33 mouse cellular contexts compared by ENCODE assay signal in the genomic region with DNA sequence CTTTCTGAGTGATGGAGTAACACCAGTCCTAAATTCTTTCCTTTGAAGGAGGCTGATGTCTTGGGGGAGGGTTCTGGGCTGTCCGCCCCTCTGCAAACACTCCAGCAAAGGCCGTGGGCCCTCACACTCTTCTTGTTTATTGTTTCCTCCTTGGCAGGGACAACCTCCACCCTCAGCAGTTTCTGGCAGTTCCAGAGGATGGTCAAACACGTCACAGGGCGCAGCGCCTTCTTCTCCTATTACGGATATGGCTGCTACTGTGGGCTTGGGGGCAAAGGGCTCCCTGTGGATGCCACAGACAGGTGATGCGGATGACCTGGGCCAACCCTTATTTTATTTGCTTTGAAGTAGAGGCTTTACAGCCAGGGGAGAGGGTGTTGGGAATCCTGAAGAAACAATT. TPM values are rescaled to one million over a fixed set of nuclear protein-coding genes. Genes with fewer than 3 reads are reported as not detected.
DNase-seq lines count a peak whose midpoint lies in the region; ATAC-seq and TF ChIP-seq lines count a peak whose summit lies in the region.
"Had no signal": no experiment of that assay in that cellular context is flagged by ENCODE, and none has a peak within 500 bp of the region (broad histone marks: within the 10 kb centered on the region; RNA-seq: fewer than 3 reads in every experiment).

No protein-coding gene starts in this region.

- ATAC-seq in kidney, embryonic 16.5 days (ENCODE audit: low FRiP score, low TSS enrichment) = no peak
- peak; percentile 11; the same call in 1 of the 2 replicates for ATAC-seq in lung, postnatal 0 days
- ATAC-seq in forebrain, postnatal 0 days = no peak
- no peak for ATAC-seq in midbrain, embryonic 14.5 days (ENCODE audit: low FRiP score, low TSS enrichment)
- ATAC-seq: CD4-positive, CD25-positive, alpha-beta regulatory T cell, adult 4 months; forebrain, embryonic 15.5 days; intestine, postnatal 0 days; liver, embryonic 12.5 days; liver, postnatal 0 days; midbrain, embryonic 13.5 days had no signal

- peaks cover 24% of the 10 kb centered on the region for H3K4me1 ChIP-seq in kidney, embryonic 16.5 days (ENCODE audit: insufficient read depth, low read length)
- H3K4me1 ChIP-seq in lung, postnatal 0 days (ENCODE audit: insufficient read depth, low read depth, low read length) = peaks cover 7% of the 10 kb centered on the region; the same call in 1 of the 2 replicates
- H3K4me1 ChIP-seq in forebrain, postnatal 0 days (ENCODE audit: insufficient read depth) = 0 out of 2 replicates have a peak, but pooled peaks cover 3% of the 10 kb centered on the region
- H3K4me1 ChIP-seq in midbrain, embryonic 14.5 days (ENCODE audit: control insufficient read depth, insufficient read depth, low read length) = peaks cover 3% of the 10 kb centered on the region; the same call in 1 of the 2 replicates
- H3K4me1 ChIP-seq: liver, embryonic 12.5 days had no signal

- no peaks in the 10 kb centered on the region for H3K27me3 ChIP-seq in kidney, embryonic 16.5 days (ENCODE audit: insufficient read depth, low read length)
- H3K27me3 ChIP-seq in lung, postnatal 0 days (replicated peaks; ENCODE audit: insufficient read depth, low read length) = no peaks in the 10 kb centered on the region
- no peaks in the 10 kb centered on the region for H3K27me3 ChIP-seq in forebrain, postnatal 0 days (ENCODE audit: insufficient read depth, low read length)
- no peaks in the 10 kb centered on the region for H3K27me3 ChIP-seq in midbrain, embryonic 14.5 days (ENCODE audit: control insufficient read depth, insufficient read depth, low read length)
- H3K27me3 ChIP-seq: embryonic facial prominence, embryonic 13.5 days; forebrain, embryonic 15.5 days; midbrain, embryonic 13.5 days had no signal

- 48% methylated on average over 7 of the region's 7 CpGs for WGBS in kidney, embryonic 16.5 days
- 43% methylated on average over 7 of the region's 7 CpGs for WGBS in lung, postnatal 0 days
- 82% methylated on average over 7 of the region's 7 CpGs for WGBS in forebrain, postnatal 0 days
- WGBS in midbrain, embryonic 14.5 days = 86% methylated on average over 7 of the region's 7 CpGs

- no peak for TF ChIP-seq EP300 in lung, postnatal 0 days (IDR thresholded peaks at IDR 0.05)

- peak; percentile 48 for DNase-seq in kidney, adult 11 months
- DNase-seq in lung, postnatal 0 days (ENCODE audit: low spot score) = no peak
- no peak for DNase-seq in lung, postnatal 25 days (ENCODE audit: low spot score)
- DNase-seq in kidney, postnatal 10 days = peak; percentile 66
- no peak for DNase-seq in forebrain, postnatal 0 days
- DNase-seq in midbrain, embryonic 14.5 days = no peak
- DNase-seq: adrenal gland, postnatal 10 days; cerebellum, adult 11 months; cerebellum, adult 9-11 months; embryo, embryonic 11 days; gastrocnemius, adult 2 months; gastrocnemius, postnatal 36 days; heart, adult 18-20 months; heart, postnatal 36 days; left cerebral cortex, postnatal 4 days; liver, postnatal 0 days; thymus, adult 2 months; thymus, postnatal 36 days had no signal

- H3K9ac ChIP-seq in kidney, embryonic 16.5 days (replicated peaks; ENCODE audit: low read length) = no peak overlapping the region
- H3K9ac ChIP-seq in lung, postnatal 0 days (replicated peaks; ENCODE audit: low read depth) = no peak overlapping the region
- no peak overlapping the region for H3K9ac ChIP-seq in forebrain, postnatal 0 days
- H3K9ac ChIP-seq in midbrain, embryonic 14.5 days (replicated peaks; ENCODE audit: low read length) = no peak overlapping the region
- H3K9ac ChIP-seq: embryonic facial prominence, embryonic 13.5 days; forebrain, embryonic 15.5 days; hindbrain, embryonic 14.5 days; liver, embryonic 12.5 days; liver, postnatal 0 days; midbrain, embryonic 13.5 days had no signal

- no peaks in the 10 kb centered on the region for H3K36me3 ChIP-seq in kidney, embryonic 16.5 days (ENCODE audit: insufficient read depth, low read length)
- H3K36me3 ChIP-seq in lung, postnatal 0 days (ENCODE audit: insufficient read depth, low read length) = no peaks in the 10 kb centered on the region
- no peaks in the 10 kb centered on the region for H3K36me3 ChIP-seq in forebrain, postnatal 0 days (ENCODE audit: insufficient read depth)
- no peaks in the 10 kb centered on the region for H3K36me3 ChIP-seq in midbrain, embryonic 14.5 days (ENCODE audit: control insufficient read depth, insufficient read depth, low read length)
- H3K36me3 ChIP-seq: embryonic facial prominence, embryonic 13.5 days; forebrain, embryonic 10.5 days; forebrain, embryonic 15.5 days; liver, embryonic 12.5 days; midbrain, embryonic 13.5 days had no signal

- H3K4me2 ChIP-seq in kidney, embryonic 16.5 days (replicated peaks; ENCODE audit: low read depth, low read length) = no peak overlapping the region
- no peak overlapping the region for H3K4me2 ChIP-seq in lung, postnatal 0 days (replicated peaks; ENCODE audit: low read depth, low read length)
- no peak overlapping the region for H3K4me2 ChIP-seq in forebrain, postnatal 0 days (ENCODE audit: low read depth)
- H3K4me2 ChIP-seq in midbrain, embryonic 14.5 days (ENCODE audit: low read length) = no peak overlapping the region
- H3K4me2 ChIP-seq: embryonic facial prominence, embryonic 13.5 days; forebrain, embryonic 15.5 days; heart, embryonic 11.5 days; hindbrain, embryonic 14.5 days; liver, embryonic 12.5 days; midbrain, embryonic 13.5 days had no signal

- H3K9me3 ChIP-seq in kidney, embryonic 16.5 days (ENCODE audit: low read length) = 0 out of 2 replicates have a peak, but pooled peaks cover 4% of the 10 kb centered on the region
- no peaks in the 10 kb centered on the region for H3K9me3 ChIP-seq in lung, postnatal 0 days (ENCODE audit: low read length)
- no peaks in the 10 kb centered on the region for H3K9me3 ChIP-seq in forebrain, postnatal 0 days (ENCODE audit: low read length)
- H3K9me3 ChIP-seq in midbrain, embryonic 14.5 days (ENCODE audit: control insufficient read depth, low read length) = no peaks in the 10 kb centered on the region
- H3K9me3 ChIP-seq: forebrain, embryonic 10.5 days; forebrain, embryonic 15.5 days; liver, embryonic 12.5 days; midbrain, embryonic 13.5 days had no signal

- H3K27ac ChIP-seq in kidney, embryonic 16.5 days (ENCODE audit: low read length) = no peak overlapping the region
- no peak overlapping the region for H3K27ac ChIP-seq in lung, postnatal 0 days (ENCODE audit: low read length)
- no peak overlapping the region for H3K27ac ChIP-seq in forebrain, postnatal 0 days (ENCODE audit: low read depth, low read length)
- H3K27ac ChIP-seq in midbrain, embryonic 14.5 days (replicated peaks; ENCODE audit: low read depth, low read length) = no peak overlapping the region
- H3K27ac ChIP-seq: embryonic facial prominence, embryonic 13.5 days; forebrain, embryonic 10.5 days; forebrain, embryonic 15.5 days; gastrocnemius, adult 2 months; hindbrain, embryonic 14.5 days; layer of hippocampus, adult 2 months; liver, embryonic 12.5 days; midbrain, embryonic 13.5 days had no signal

- H3K4me3 ChIP-seq in kidney, embryonic 16.5 days (ENCODE audit: low read length) = no peak overlapping the region
- no peak overlapping the region for H3K4me3 ChIP-seq in lung, postnatal 0 days (ENCODE audit: low read depth, low read length)
- no peak overlapping the region for H3K4me3 ChIP-seq in forebrain, postnatal 0 days (ENCODE audit: low read depth, low read length)
- H3K4me3 ChIP-seq in midbrain, embryonic 14.5 days (replicated peaks; ENCODE audit: low read depth, low read length) = no peak overlapping the region
- H3K4me3 ChIP-seq: embryonic facial prominence, embryonic 13.5 days; forebrain, embryonic 10.5 days; forebrain, embryonic 15.5 days; gastrocnemius, adult 2 months; layer of hippocampus, adult 2 months; liver, embryonic 12.5 days; midbrain, embryonic 13.5 days had no signal

- TF ChIP-seq CTCF in lung, postnatal 0 days (IDR thresholded peaks at IDR 0.05) = no peak
- no peak for TF ChIP-seq CTCF in forebrain, postnatal 0 days (IDR thresholded peaks at IDR 0.05; ENCODE audit: low read depth)

RNA-seq across cellular contexts. Expression of gene Ubxn10, which starts 2.9 kb away (rescaled TPM):
- polyA plus RNA-seq in kidney, embryonic 16.5 days (2015; fragmentation: Nextera tagmentation; extraction: Ambion mirVana) = 2.1 and 2.3 TPM in 2 replicates
- 10.1 and 11.7 TPM in 2 replicates for polyA plus RNA-seq in lung, postnatal 0 days (2015; fragmentation: Nextera tagmentation; extraction: Ambion mirVana)
- total RNA-seq in forebrain, postnatal 0 days (2014; rRNA removed) = 4.0 and 5.6 TPM in 2 replicates
- polyA plus RNA-seq in forebrain, postnatal 0 days (2015; fragmentation: Nextera tagmentation; extraction: Ambion mirVana) = 2.4 and 3.5 TPM in 2 replicates
- polyA plus RNA-seq in midbrain, embryonic 14.5 days (2014; fragmentation: Nextera tagmentation; extraction: Ambion mirVana) = 3.0 and 3.9 TPM in 2 replicates
- total RNA-seq: megakaryocyte-erythroid progenitor cell, adult 5-6 weeks; monocyte, adult 5-6 weeks had no signal
- polyA plus RNA-seq: CD4-positive, CD25-positive, alpha-beta regulatory T cell, adult 4 months had no signal

RNA-seq across cellular contexts. Expression of gene Pla2g2c, which starts 9.5 kb away (rescaled TPM):
- 0.47 and 0.59 TPM in 2 replicates for polyA plus RNA-seq in kidney, embryonic 16.5 days (2015; fragmentation: Nextera tagmentation; extraction: Ambion mirVana)
- 0.43 and 0.53 TPM in 2 replicates for polyA plus RNA-seq in lung, postnatal 0 days (2015; fragmentation: Nextera tagmentation; extraction: Ambion mirVana)
- total RNA-seq in forebrain, postnatal 0 days (2014; rRNA removed) = 0.24 and 0.77 TPM in 2 replicates
- polyA plus RNA-seq in forebrain, postnatal 0 days (2015; fragmentation: Nextera tagmentation; extraction: Ambion mirVana) = 0.28 and 0.42 TPM in 2 replicates
- polyA plus RNA-seq in midbrain, embryonic 14.5 days (2014; fragmentation: Nextera tagmentation; extraction: Ambion mirVana) = 0.83 and 0.94 TPM in 2 replicates
- total RNA-seq: adrenal gland, postnatal 10 days; gastrocnemius, adult 2 months; gastrocnemius, postnatal 36 days; layer of hippocampus, adult 2 months; megakaryocyte-erythroid progenitor cell, adult 5-6 weeks; monocyte, adult 5-6 weeks had no signal
- polyA plus RNA-seq: CD4-positive, CD25-positive, alpha-beta regulatory T cell, adult 4 months; heart, embryonic 16.5 days; liver, postnatal 0 days; thymus, adult 2 months had no signal

RNA-seq across cellular contexts. Expression of gene Pla2g2f, which starts 23.3 kb away (rescaled TPM):
- polyA plus RNA-seq in kidney, embryonic 16.5 days (2015; fragmentation: Nextera tagmentation; extraction: Ambion mirVana) = 0.07 TPM in 1 of 2 replicates, not detected in the other
- polyA plus RNA-seq in lung, postnatal 0 days (2015; fragmentation: Nextera tagmentation; extraction: Ambion mirVana) = not detected in 2 replicates
- 0.23 TPM in 1 of 2 replicates, not detected in the other for total RNA-seq in forebrain, postnatal 0 days (2014; rRNA removed)
- polyA plus RNA-seq in forebrain, postnatal 0 days (2015; fragmentation: Nextera tagmentation; extraction: Ambion mirVana) = not detected in 2 replicates
- polyA plus RNA-seq in midbrain, embryonic 14.5 days (2014; fragmentation: Nextera tagmentation; extraction: Ambion mirVana) = 0.13 TPM in 1 of 2 replicates, not detected in the other
- total RNA-seq: gastrocnemius, adult 2 months; gastrocnemius, postnatal 36 days; left cerebral cortex, postnatal 4 days; megakaryocyte-erythroid progenitor cell, adult 5-6 weeks; monocyte, adult 5-6 weeks had no signal
- polyA plus RNA-seq: CD4-positive, CD25-positive, alpha-beta regulatory T cell, adult 4 months; forebrain, embryonic 10.5 days; forebrain, embryonic 15.5 days; heart, embryonic 11.5 days; hindbrain, embryonic 14.5 days; liver, embryonic 12.5 days; liver, postnatal 0 days; neural tube, embryonic 14.5 days had no signal

RNA-seq across cellular contexts. Expression of gene Pla2g2d, which starts 41.4 kb away (rescaled TPM):
- polyA plus RNA-seq in kidney, embryonic 16.5 days (2015; fragmentation: Nextera tagmentation; extraction: Ambion mirVana) = 0.19 TPM in 1 of 2 replicates, not detected in the other
- not detected in 2 replicates for polyA plus RNA-seq in lung, postnatal 0 days (2015; fragmentation: Nextera tagmentation; extraction: Ambion mirVana)
- 0.38 TPM in 1 of 2 replicates, not detected in the other for total RNA-seq in forebrain, postnatal 0 days (2014; rRNA removed)
- polyA plus RNA-seq in forebrain, postnatal 0 days (2015; fragmentation: Nextera tagmentation; extraction: Ambion mirVana) = 0.23 TPM in 1 of 2 replicates, not detected in the other
- polyA plus RNA-seq in midbrain, embryonic 14.5 days (2014; fragmentation: Nextera tagmentation; extraction: Ambion mirVana) = 0.43 TPM in 1 of 2 replicates, not detected in the other
- total RNA-seq: left cerebral cortex, postnatal 4 days; megakaryocyte-erythroid progenitor cell, adult 5-6 weeks; monocyte, adult 5-6 weeks had no signal
- polyA plus RNA-seq: forebrain, embryonic 15.5 days; heart, embryonic 11.5 days; heart, embryonic 16.5 days had no signal

Comparison
In these comparisons a context has a peak if more than half of its experiments do, and no peak if none do; other contexts are left out.
1. DNase-seq: peak in kidney, adult 11 months (single experiment) and kidney, postnatal 10 days (single experiment); none in lung, postnatal 0 days (single experiment), lung, postnatal 25 days (single experiment), forebrain, postnatal 0 days (single experiment) and midbrain, embryonic 14.5 days (single experiment).